Mouse (Mus musculus): ENCODE results near the gene Cnnm2. TPM values are rescaled to one million over a fixed set of nuclear protein-coding genes. Genes with fewer than 3 reads are reported as not detected.
A peak's percentile ranks its signal among the peaks of the same experiment; 100 is the strongest.
"Not testable (repeated sequence)": the region's sequence is repeated elsewhere in the genome, so short reads cannot be mapped to it uniquely, and the experiment has no call there.

The Cnnm2 gene
- polyA plus RNA-seq, 1 experiment from 2014 or later: 2.7 TPM

DNA sequence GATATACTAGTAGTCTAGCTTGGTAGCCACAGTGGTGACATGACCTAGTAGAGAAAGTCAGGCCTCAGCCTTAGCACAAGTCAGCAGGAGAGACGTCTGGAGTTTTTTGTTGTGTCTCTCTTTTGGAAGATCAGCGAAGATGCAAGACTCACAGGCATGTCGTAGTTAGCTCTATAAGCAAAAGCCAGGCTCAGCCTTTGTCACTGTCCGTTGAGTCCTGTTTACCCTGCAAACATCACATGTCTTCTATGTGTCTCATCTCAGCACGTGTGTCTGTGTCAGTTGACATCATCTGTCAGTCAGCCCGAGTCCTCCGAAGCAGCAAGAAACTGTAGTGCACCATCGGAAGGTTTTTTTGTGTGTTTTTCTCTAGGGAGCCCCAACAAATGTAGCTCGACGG, 30.0 kb upstream of the Cnnm2 start:
- Histone ChIP-seq H3K4me3 (ENCODE audit: low read length) (no peak overlapping the region), H3K4me1 (ENCODE audit: control insufficient read depth, insufficient read depth, low read length) (peaks cover 12% of the 10 kb centered on the region), H3K9ac (ENCODE audit: low read length) (no peak overlapping the region), H3K27ac (ENCODE audit: low read length) (no peak overlapping the region), H3K36me3 (ENCODE audit: control insufficient read depth, insufficient read depth) (peaks cover under 1% of the 10 kb centered on the region; the same call in 1 of the 2 replicates), H3K27me3 (ENCODE audit: control insufficient read depth, insufficient read depth, low read length) (no peaks in the 10 kb centered on the region), H3K9me3 (replicated peaks; ENCODE audit: control insufficient read depth, low read length) (no peaks in the 10 kb centered on the region), H3K4me2 (ENCODE audit: low read depth, low read length) (no peak overlapping the region)
- 90% methylated on average over 10 of the region's 10 CpGs for WGBS
- no peak for ATAC-seq (replicated peaks; ENCODE audit: extremely low read depth, insufficient read depth, low FRiP score)

DNA sequence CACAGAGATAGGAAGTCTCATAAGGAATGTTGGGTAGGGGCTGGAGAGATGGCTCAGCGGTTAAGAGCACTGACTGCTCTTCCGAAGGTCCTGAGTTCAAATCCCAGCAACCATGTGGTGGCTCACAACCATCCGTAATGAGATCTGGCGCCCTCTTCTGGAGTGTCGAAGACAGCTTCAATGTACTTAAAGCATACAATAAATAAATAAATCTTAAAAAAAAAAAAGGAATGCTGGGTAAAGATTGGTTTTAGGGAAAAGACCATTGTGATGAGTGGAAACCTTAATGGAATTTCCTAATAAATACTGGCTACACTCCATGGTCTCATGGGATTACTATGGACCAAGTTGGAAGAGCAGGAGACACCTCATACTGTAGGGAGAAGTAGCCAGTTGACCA, 28.7 kb upstream of the Cnnm2 start:
- H3K27me3 ChIP-seq (ENCODE audit: control insufficient read depth, insufficient read depth, low read length); H3K36me3 ChIP-seq (ENCODE audit: control insufficient read depth, insufficient read depth); H3K4me3 ChIP-seq (ENCODE audit: low read length); H3K27ac ChIP-seq (ENCODE audit: low read length); H3K9me3 ChIP-seq (replicated peaks; ENCODE audit: control insufficient read depth, low read length); H3K4me2 ChIP-seq (ENCODE audit: low read depth, low read length); H3K9ac ChIP-seq (ENCODE audit: low read length); ATAC-seq (replicated peaks; ENCODE audit: extremely low read depth, insufficient read depth, low FRiP score): not testable (repeated sequence)
- WGBS: 90% methylated on average over 5 of the region's 5 CpGs
- peaks cover 11% of the 10 kb centered on the region for H3K4me1 ChIP-seq (ENCODE audit: control insufficient read depth, insufficient read depth, low read length)

DNA sequence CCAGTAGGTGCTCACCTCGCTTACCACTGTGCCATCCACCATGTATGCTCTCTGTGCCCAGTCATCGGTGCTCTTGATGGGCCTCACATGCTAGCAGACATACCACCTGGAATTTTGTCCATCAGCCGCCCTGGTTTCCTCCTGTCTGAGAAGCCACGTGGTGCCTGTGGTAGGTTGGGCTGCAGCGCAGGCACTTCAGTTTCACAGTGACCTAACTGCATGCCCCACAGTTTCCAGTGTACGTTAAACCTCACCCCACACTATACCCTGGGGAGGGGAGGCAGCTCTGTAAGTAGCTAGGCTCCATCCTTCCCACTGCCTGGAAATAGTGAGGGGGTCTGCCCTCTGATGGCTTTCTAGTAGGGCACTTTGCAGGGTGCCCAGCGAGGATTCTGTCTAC, 27.8 kb upstream of the Cnnm2 start:
- no peak overlapping the region for H3K4me3 ChIP-seq (ENCODE audit: low read length)
- H3K36me3 ChIP-seq (ENCODE audit: control insufficient read depth, insufficient read depth): peaks cover 2% of the 10 kb centered on the region; the same call in 1 of the 2 replicates
- no peak overlapping the region for H3K4me2 ChIP-seq (ENCODE audit: low read depth, low read length)
- H3K27me3 ChIP-seq (ENCODE audit: control insufficient read depth, insufficient read depth, low read length): no peaks in the 10 kb centered on the region
- no peaks in the 10 kb centered on the region for H3K9me3 ChIP-seq (replicated peaks; ENCODE audit: control insufficient read depth, low read length)
- no peak overlapping the region for H3K9ac ChIP-seq (ENCODE audit: low read length)
- H3K27ac ChIP-seq (ENCODE audit: low read length): no peak overlapping the region
- H3K4me1 ChIP-seq (ENCODE audit: control insufficient read depth, insufficient read depth, low read length): peaks cover 8% of the 10 kb centered on the region
- ATAC-seq (replicated peaks; ENCODE audit: extremely low read depth, insufficient read depth, low FRiP score): no peak
- WGBS: 77% methylated on average over 7 of the region's 7 CpGs

DNA sequence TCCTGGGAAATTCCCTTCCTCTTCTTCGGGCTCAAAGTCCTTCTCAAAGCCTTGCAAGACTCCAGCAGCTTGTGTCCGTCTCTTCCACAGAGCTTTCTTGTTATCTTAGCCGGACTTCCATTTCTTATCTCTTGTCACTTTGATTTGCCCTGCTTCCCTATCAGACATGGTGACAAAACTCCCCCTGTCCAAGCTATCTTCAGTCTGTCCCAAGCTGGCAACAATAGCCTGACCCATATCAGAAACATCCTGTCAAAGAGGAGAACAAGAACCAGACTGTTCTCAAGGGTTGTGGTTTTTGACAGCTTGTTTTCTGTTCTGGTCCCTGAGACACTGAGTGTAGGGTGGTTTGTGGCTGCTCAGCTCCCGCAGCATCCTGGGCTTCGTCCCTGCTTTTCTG, 26.2 kb upstream of the Cnnm2 start:
- H3K4me1 ChIP-seq (ENCODE audit: control insufficient read depth, insufficient read depth, low read length): peaks cover 8% of the 10 kb centered on the region
- peaks cover 5% of the 10 kb centered on the region; the same call in 1 of the 2 replicates for H3K36me3 ChIP-seq (ENCODE audit: control insufficient read depth, insufficient read depth)
- peak; percentile 59 for ATAC-seq (replicated peaks; ENCODE audit: extremely low read depth, insufficient read depth, low FRiP score)
- H3K9ac ChIP-seq (ENCODE audit: low read length): no peak overlapping the region
- no peak overlapping the region for H3K4me2 ChIP-seq (ENCODE audit: low read depth, low read length)
- 12% methylated on average over 5 of the region's 5 CpGs for WGBS
- H3K4me3 ChIP-seq (ENCODE audit: low read length): no peak overlapping the region
- H3K9me3 ChIP-seq (replicated peaks; ENCODE audit: control insufficient read depth, low read length): no peaks in the 10 kb centered on the region
- H3K27me3 ChIP-seq (ENCODE audit: control insufficient read depth, insufficient read depth, low read length): no peaks in the 10 kb centered on the region
- peak overlapping the region; percentile 32; the same call in 1 of the 2 replicates for H3K27ac ChIP-seq (ENCODE audit: low read length)

DNA sequence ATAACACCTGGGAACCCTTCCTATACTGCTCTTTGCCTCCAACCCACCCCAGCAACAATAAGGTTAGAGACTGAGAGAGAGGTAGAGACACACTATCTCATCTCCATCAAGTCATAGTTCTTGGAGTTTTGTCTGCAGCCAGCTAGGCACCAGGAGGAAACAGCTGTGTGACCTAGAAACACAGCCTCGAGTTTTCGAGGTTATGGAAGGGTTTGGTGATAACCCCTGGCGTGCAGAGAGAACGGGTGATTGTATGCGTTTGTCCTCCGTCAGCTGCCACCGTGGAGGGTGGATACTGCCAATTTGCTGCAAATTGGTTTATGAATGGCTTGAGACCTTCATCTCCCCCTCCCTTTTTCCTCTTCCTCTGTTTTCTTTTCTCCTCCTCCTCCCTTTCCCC, 24.3 kb upstream of the Cnnm2 start:
- H3K36me3 ChIP-seq (ENCODE audit: control insufficient read depth, insufficient read depth): peaks cover 5% of the 10 kb centered on the region; the same call in 1 of the 2 replicates
- 55% methylated on average over 7 of the region's 7 CpGs for WGBS
- H3K9me3 ChIP-seq (replicated peaks; ENCODE audit: control insufficient read depth, low read length): no peaks in the 10 kb centered on the region
- H3K4me3 ChIP-seq (ENCODE audit: low read length): no peak overlapping the region
- H3K27me3 ChIP-seq (ENCODE audit: control insufficient read depth, insufficient read depth, low read length): no peaks in the 10 kb centered on the region
- H3K4me2 ChIP-seq (ENCODE audit: low read depth, low read length): no peak overlapping the region
- no peak overlapping the region for H3K9ac ChIP-seq (ENCODE audit: low read length)
- H3K27ac ChIP-seq (ENCODE audit: low read length): no peak overlapping the region
- no peak for ATAC-seq (replicated peaks; ENCODE audit: extremely low read depth, insufficient read depth, low FRiP score)
- H3K4me1 ChIP-seq (ENCODE audit: control insufficient read depth, insufficient read depth, low read length): peaks cover 8% of the 10 kb centered on the region

DNA sequence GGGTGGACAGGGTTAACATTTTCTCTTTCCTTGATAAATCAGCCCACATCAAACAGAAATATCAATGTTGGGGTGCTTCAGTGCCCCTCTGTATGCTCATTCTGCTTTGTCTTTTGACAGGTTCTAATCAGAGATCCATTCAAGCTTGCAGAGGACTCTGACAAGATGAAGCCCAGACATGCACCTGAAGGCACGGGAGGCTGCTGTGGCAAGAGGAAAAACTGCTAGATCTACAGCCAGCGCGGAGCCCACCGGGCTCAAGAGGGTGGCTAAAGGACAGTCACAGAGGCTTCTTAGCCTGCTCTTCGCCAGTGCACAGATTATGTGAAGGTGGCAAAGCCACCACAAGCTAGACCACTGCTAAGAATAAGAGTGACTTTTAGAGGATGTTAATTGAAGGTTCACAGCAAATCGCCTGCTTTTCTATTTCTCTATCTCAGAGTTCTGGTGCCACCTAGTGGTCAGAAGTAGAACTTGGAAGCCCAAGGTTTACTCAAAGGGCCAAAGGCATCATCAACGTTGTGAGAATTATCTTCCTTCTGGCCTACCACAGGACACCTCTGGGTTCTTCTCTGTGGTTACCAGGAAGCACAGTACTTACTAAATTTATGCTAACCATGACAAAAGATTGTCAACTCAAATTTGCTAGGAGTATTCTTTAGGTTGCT, 20.9 kb upstream of the Cnnm2 start:
- H3K4me1 ChIP-seq (ENCODE audit: control insufficient read depth, insufficient read depth, low read length): peaks cover 1% of the 10 kb centered on the region
- H3K36me3 ChIP-seq (ENCODE audit: control insufficient read depth, insufficient read depth): peaks cover 5% of the 10 kb centered on the region; the same call in 1 of the 2 replicates
- no peak overlapping the region for H3K9ac ChIP-seq (ENCODE audit: low read length)
- ATAC-seq (replicated peaks; ENCODE audit: extremely low read depth, insufficient read depth, low FRiP score): no peak; the same call in 1 of the 2 replicates
- no peak overlapping the region for H3K4me3 ChIP-seq (ENCODE audit: low read length)
- no peak overlapping the region for H3K27ac ChIP-seq (ENCODE audit: low read length)
- WGBS: 51% methylated on average over 7 of the region's 7 CpGs
- H3K27me3 ChIP-seq (ENCODE audit: control insufficient read depth, insufficient read depth, low read length): no peaks in the 10 kb centered on the region
- H3K4me2 ChIP-seq (ENCODE audit: low read depth, low read length): no peak overlapping the region
- H3K9me3 ChIP-seq (replicated peaks; ENCODE audit: control insufficient read depth, low read length): no peaks in the 10 kb centered on the region

DNA sequence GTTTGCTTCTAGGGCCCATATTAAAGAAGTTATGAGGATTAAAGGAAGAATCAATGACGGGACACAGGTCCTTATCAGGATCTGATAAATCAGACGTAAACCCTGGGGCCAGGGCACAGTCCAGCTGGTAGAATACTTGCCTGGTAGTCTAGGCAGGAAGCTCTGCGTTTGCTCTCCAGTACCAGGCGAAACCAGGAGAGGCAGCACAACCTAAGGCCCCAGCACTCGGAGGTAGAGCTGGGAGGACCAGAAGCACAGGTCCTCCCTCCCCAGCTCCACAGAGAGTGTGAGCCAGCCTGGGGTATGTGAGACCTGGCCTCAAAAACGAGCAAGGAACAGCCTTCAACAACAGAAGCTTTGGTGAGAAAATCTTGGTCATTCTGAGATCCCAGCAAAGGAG, 19.8 kb upstream of the Cnnm2 start:
- peaks cover 5% of the 10 kb centered on the region; the same call in 1 of the 2 replicates for H3K36me3 ChIP-seq (ENCODE audit: control insufficient read depth, insufficient read depth)
- no peak overlapping the region for H3K4me2 ChIP-seq (ENCODE audit: low read depth, low read length)
- no peak overlapping the region for H3K4me3 ChIP-seq (ENCODE audit: low read length)
- no peak overlapping the region for H3K27ac ChIP-seq (ENCODE audit: low read length)
- no peaks in the 10 kb centered on the region for H3K27me3 ChIP-seq (ENCODE audit: control insufficient read depth, insufficient read depth, low read length)
- 34% methylated on average over 6 of the region's 6 CpGs for WGBS
- no peak overlapping the region for H3K9ac ChIP-seq (ENCODE audit: low read length)
- ATAC-seq (replicated peaks; ENCODE audit: extremely low read depth, insufficient read depth, low FRiP score): no peak
- no peaks in the 10 kb centered on the region for H3K9me3 ChIP-seq (replicated peaks; ENCODE audit: control insufficient read depth, low read length)
- no peaks in the 10 kb centered on the region for H3K4me1 ChIP-seq (ENCODE audit: control insufficient read depth, insufficient read depth, low read length)

DNA sequence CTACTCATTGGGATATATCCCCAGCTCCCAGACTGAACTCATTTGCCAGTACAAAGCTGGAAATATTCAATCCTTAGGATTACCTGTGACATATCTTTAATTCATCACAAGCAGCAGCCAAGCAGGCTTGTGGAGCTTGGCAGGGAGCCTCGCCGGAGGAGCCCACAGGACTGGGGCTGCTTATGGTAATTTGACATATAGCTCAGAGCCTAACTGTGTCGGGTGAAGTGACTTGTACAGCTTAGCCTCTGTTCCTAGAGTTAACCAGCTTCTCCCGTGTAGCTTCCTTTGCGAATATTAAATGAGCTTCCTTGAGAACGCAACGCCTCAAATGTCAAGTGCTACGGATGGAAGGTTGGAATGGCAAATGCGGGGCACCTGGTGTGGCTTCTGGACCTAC, 16.7 kb upstream of the Cnnm2 start:
- WGBS: 75% methylated on average over 9 of the region's 9 CpGs
- ATAC-seq (replicated peaks; ENCODE audit: extremely low read depth, insufficient read depth, low FRiP score): no peak

DNA sequence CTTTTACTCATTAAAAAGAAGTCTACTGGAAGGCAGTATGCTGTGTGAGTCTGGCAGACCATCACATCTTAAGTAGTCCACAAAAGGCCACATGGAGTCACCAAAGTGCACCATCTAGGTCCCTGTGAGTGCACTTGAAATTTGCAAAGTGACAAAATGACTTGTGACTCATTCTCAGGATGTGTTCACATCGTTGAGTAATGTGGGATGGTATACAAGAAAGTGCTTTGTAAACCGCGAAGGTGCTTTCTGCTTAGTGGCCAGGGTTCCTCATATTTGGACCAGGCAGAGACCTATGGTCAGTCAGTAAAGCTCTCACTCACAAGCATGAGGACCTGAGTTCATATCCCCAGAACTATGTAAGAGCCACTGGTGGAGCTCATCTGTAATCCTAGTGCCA, 13.6 kb upstream of the Cnnm2 start:
- WGBS: 85% methylated on average over 3 of the region's 3 CpGs
- no peaks in the 10 kb centered on the region for H3K36me3 ChIP-seq (ENCODE audit: control insufficient read depth, insufficient read depth)
- ATAC-seq (replicated peaks; ENCODE audit: extremely low read depth, insufficient read depth, low FRiP score): no peak
- H3K9me3 ChIP-seq (replicated peaks; ENCODE audit: control insufficient read depth, low read length): no peaks in the 10 kb centered on the region
- no peak overlapping the region for H3K9ac ChIP-seq (ENCODE audit: low read length)
- H3K4me2 ChIP-seq (ENCODE audit: low read depth, low read length): no peak overlapping the region
- H3K4me1 ChIP-seq (ENCODE audit: control insufficient read depth, insufficient read depth, low read length): no peaks in the 10 kb centered on the region
- H3K27ac ChIP-seq (ENCODE audit: low read length): no peak overlapping the region
- H3K4me3 ChIP-seq (ENCODE audit: low read length): no peak overlapping the region
- H3K27me3 ChIP-seq (ENCODE audit: control insufficient read depth, insufficient read depth, low read length): no peaks in the 10 kb centered on the region

More for the DNA sequence above, 16.7 kb upstream of the Cnnm2 start:
- Histone ChIP-seq H3K36me3 (ENCODE audit: control insufficient read depth, insufficient read depth) (no peaks in the 10 kb centered on the region), H3K9me3 (replicated peaks; ENCODE audit: control insufficient read depth, low read length) (no peaks in the 10 kb centered on the region), H3K27ac (ENCODE audit: low read length) (no peak overlapping the region), H3K27me3 (ENCODE audit: control insufficient read depth, insufficient read depth, low read length) (no peaks in the 10 kb centered on the region), H3K9ac (ENCODE audit: low read length) (no peak overlapping the region), H3K4me1 (ENCODE audit: control insufficient read depth, insufficient read depth, low read length) (no peaks in the 10 kb centered on the region), H3K4me2 (ENCODE audit: low read depth, low read length) (no peak overlapping the region), H3K4me3 (ENCODE audit: low read length) (no peak overlapping the region)
